Mouse (Mus musculus) right cerebral cortex, postnatal 10 days (tissue): ENCODE data around the gene Irf6.

Experiments
- DNase-seq, 2 experiments: peaks; one replicate each; pipeline ENCODE4 v3.0.0; 2021; ENCODE audit warnings: low spot score in 2 of 2

Irf6 gene

DNA sequence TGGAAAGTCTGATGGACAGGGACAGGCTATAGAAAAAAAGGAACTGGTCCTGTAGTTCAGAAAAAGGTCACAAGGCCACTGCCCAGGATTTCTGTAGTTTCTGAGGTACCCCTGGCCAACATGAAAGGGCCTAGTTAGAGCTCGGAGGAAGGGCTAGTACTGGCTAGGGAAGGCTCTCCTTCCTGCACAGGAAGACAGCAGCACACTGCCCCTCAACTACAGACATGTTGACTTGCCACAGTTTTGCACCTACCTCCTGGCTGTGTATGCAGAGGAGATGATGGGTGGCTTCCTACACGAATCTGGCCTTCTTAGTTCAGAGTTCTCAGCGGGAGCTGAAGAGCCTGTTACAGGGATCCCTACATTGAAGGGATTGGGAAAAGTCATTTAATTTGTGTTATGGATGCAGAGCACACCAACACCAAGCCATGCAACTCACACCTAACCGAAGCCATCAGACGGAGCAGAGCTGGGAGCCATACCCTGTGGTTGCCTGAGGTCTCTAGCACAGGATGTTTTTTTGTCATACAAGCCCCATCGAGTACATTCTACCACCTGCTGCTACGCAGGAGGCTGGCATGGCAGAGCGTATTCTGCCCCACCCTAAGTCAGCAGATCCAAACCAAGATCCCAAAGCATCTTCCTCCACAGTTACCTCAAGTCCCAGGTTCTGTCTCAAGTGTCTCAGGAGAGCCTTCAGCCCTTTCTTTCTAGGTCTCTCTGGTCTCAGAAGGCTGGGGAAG is 47.9 kb downstream of the Irf6 start:
- no peak for DNase-seq

DNA sequence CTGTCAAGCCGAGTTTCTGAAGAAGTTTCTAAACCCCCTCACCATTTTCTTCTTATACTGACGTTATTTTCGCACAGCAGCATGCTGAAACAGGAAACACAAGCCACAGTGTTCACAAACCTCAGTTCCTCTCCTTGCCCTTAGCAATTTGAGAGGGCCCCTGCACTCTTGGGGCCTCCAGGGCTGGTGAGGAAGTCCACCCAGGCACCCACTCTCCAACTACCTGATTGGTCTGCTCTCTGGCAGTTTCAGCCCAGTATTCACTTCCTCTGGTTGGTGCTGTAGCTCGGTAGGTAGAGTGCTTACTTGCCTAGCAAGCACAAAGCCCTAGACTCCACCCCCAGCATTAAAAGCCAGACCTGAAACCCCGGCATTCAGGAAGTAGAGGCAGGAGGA is 48.5 kb downstream of the Irf6 start, which contains the start of gene Traf3ip3:
TSS of gene Traf3ip3 (minus strand) at position 321 of the 396 bp plus-strand sequence.
- DNase-seq = peak in 1 of 2 experiments; percentile 47

DNA sequence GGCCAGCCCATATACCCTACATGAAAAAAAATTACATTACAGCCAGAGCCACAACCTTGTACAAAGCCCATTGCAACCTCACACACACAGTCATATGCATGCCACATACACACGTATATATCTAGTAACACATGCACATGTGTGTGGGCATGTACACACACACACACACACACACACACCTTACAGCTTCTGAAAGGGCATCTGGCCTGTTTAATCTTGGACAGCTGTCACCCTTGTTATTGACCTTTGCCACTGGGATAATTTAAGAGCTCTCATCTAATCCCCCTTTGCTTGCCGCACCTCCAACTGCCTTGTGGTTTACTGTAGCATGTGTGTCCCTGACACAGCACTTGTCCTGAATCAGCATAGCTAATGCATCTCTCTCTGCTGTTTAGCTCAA is 50.9 kb downstream of the Irf6 start:
- no peak for DNase-seq

DNA sequence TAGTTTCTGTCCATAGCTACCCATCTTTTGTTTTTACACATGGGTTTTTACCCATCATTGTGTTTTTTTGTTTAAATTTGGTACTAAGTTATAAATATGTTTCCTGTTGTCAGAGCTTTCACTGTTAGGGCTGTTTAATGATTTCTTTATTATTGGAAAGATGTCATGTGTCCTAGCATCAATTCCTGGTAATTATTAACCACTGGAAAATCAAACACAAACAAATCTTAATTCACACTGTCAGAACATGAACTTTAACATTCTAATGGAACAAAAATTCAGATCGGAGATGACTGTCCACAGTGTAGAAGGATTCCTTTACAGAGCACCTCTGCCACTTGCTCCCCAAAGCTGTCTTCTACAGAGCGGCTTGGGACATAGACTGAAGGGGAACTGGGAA is 52.5 kb downstream of the Irf6 start:
- no peak for DNase-seq

DNA sequence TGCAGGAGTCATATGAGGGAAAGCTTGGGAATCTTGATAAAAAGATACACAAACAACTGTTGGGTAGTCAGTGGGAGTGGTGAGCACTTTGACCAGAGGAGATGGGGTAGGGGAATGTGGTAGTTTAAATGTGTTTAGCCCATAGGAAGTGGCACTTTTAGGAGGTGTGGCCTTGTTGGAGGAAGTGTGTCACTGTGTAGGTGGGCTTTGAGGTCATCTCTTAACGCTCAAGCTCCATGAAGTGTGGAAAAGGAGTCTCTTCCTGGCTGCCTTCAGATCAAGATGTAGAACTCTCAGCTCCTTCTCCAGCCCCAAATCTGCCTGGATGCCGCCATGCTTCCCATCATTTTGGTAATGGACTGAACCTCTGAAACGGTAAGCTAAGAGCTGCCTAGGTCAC is 54.6 kb downstream of the Irf6 start, which contains the start of gene Lamb3:
TSS of gene Lamb3 (plus strand) at position 197 of the 400 bp plus-strand sequence.
- no peak for DNase-seq

DNA sequence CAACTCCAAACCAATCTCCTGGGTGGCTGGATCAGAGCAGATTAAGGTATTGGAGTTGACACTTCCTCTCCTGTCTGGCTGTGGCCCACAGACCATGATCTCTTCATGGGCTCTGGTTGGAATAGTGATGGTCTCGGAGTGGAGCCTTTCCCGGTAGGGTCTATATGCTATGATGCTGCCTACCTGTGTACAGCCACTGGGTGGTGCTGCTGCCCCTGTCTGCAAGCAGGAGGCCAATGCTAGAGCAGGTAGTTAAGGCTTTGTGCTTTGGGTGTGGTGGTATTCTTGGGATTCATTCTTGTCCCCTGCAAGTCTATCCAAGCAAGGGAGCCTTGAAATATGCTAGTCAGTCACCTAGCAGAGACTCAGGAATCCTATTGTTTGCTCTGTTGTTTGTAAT is 55.3 kb downstream of the Irf6 start:
- peak; percentile 61 to 77 for DNase-seq

DNA sequence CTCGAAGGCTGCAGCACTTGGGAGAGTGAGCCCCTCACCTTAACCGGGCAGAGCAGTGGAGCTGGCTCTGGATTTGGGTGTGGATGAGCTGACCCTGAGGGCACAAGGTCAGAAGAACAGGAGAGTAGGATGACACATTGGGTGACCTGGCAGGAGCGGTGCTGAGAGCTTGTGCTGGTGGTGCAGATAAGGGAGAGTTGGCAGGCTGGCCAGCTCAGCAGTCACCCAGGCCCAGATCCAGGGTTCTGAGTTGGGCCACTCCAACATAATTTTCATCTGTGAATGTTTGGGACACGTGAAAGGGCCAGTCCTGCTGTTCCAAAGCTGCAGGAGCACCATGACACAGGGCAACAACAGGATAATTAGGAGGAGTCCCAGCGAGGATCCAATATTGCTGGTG is 58.5 kb downstream of the Irf6 start:
- no peak for DNase-seq

DNA sequence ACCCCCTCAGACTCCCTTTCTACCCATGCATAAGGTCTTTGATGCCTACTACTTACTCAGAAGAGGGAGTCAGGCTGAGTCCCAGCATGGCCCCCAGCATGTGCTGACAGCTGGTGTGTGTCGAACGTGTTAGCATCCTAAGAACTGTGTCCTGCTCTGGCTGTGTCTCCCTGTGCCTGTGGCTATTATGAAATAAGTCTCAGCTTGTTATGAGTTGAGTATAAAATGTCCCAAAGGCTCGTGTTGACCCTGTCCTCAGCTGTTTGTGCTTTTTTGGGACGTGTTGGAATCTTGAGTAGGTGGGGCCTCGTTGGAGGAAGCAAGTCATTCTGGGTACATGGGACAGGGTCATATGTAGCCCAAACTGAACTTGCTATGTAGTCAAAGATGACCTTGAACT is 61.1 kb downstream of the Irf6 start:
- DNase-seq = no peak

DNA sequence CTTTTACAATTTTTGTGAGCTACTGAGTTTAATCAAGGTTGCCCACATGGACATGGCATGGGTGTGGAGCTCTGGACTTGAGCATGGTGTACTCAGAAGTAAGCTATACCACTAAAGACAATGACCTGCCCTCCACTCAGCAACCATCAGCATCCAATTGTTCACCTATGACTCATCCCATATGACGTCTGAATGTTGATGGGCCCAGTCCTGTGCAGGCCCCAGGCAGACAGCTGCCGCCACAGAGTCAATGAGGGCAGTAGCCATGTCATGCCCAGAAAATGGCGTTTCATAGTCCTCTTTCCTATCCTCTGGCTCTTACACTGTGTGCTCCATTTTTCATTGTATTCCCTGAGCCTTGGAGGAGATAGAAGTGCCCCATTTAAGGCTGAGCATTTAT is 63.1 kb downstream of the Irf6 start:
- no peak for DNase-seq

DNA sequence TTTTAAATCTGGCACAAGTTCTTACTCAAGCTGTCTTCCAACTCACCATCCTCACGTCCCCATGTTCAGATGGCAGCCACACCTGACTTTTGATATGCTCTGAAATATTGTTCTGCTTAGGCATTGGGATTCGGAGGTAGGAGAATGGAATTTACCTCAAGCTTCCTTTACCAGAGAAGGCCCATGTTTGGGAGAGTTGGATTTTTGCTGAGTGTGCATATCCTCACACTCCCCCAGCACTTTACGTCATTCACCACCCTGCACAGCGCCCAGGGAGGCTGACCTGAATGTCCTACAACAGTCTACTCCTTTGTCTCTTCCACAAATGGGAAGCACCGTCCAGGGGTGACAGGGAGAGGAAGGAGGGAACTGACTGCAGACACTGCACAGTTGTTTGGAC is 67.5 kb downstream of the Irf6 start:
- no peak for DNase-seq
